Mouse (Mus musculus): ENCODE data around the gene Ctsa. TPM values are rescaled to one million over a fixed set of nuclear protein-coding genes. Genes with fewer than 3 reads are reported as not detected.

Ctsa gene
- polyA plus RNA-seq, 1 experiment: not detected

- TF ChIP-seq CTCF (IDR thresholded peaks at IDR 0.05; ENCODE audit: insufficient read depth, low read depth, low read length) (no peak), POLR2A (IDR thresholded peaks at IDR 0.05; ENCODE audit: insufficient read depth, low read depth, low read length) (no peak)
- Histone ChIP-seq H3K4me3 (ENCODE audit: insufficient read depth, low read depth, low read length) (no peak overlapping the region), H3K27ac (ENCODE audit: insufficient read depth, low read depth, low read length) (no peak overlapping the region), H3K4me1 (ENCODE audit: control insufficient read depth, insufficient read depth, low read length) (peaks cover 5% of the 10 kb centered on the region)
- WGBS: 79% methylated on average over 5 of the region's 5 CpGs
These were observed 15.0 kb upstream of the Ctsa start for GRCm38 (mm10) chr2:164817703-164818102.

- 82% methylated on average over 6 of the region's 6 CpGs for WGBS
These were observed 11.6 kb upstream of the Ctsa start for GRCm38 (mm10) chr2:164821060-164821459.

GRCm38 (mm10) chr2:164822636-164823165 is 10.0 kb upstream of the Ctsa start, which contains the start of gene Zswim1:
Zswim1 (plus strand) TSS chr2:164822686.
- TF ChIP-seq CTCF (IDR thresholded peaks at IDR 0.05; ENCODE audit: insufficient read depth, low read depth, low read length): no peak
- TF ChIP-seq POLR2A (IDR thresholded peaks at IDR 0.05; ENCODE audit: insufficient read depth, low read depth, low read length): peak; percentile 66; the same call in 1 of the 2 replicates
- WGBS: under 1% methylated on average over 32 of the region's 32 CpGs
- Histone ChIP-seq H3K4me1 (ENCODE audit: control insufficient read depth, insufficient read depth, low read length) (peaks cover 25% of the 10 kb centered on the region), H3K27ac (ENCODE audit: insufficient read depth, low read depth, low read length) (peak within 1 kb of the TSS; percentile 40), H3K4me3 (ENCODE audit: insufficient read depth, low read depth, low read length) (peak within 1 kb of the TSS; percentile 55)

More at GRCm38 (mm10) chr2:164821060-164821459, 11.6 kb upstream of the Ctsa start:
- no peak for TF ChIP-seq POLR2A (IDR thresholded peaks at IDR 0.05; ENCODE audit: insufficient read depth, low read depth, low read length)
- no peak for TF ChIP-seq CTCF (IDR thresholded peaks at IDR 0.05; ENCODE audit: insufficient read depth, low read depth, low read length)
- Histone ChIP-seq H3K4me1 (ENCODE audit: control insufficient read depth, insufficient read depth, low read length) (peaks cover 18% of the 10 kb centered on the region), H3K4me3 (ENCODE audit: insufficient read depth, low read depth, low read length) (no peak overlapping the region), H3K27ac (ENCODE audit: insufficient read depth, low read depth, low read length) (no peak overlapping the region)

- under 1% methylated on average over 10 of the region's 10 CpGs for WGBS
- Histone ChIP-seq H3K27ac (ENCODE audit: insufficient read depth, low read depth, low read length) (peak overlapping the region; percentile 40), H3K4me1 (ENCODE audit: control insufficient read depth, insufficient read depth, low read length) (peaks cover 25% of the 10 kb centered on the region), H3K4me3 (ENCODE audit: insufficient read depth, low read depth, low read length) (peak overlapping the region; percentile 55)
- no peak for TF ChIP-seq CTCF (IDR thresholded peaks at IDR 0.05; ENCODE audit: insufficient read depth, low read depth, low read length)
- TF ChIP-seq POLR2A (IDR thresholded peaks at IDR 0.05; ENCODE audit: insufficient read depth, low read depth, low read length): no peak
These were observed 9.5 kb upstream of the Ctsa start for GRCm38 (mm10) chr2:164823181-164823585.

GRCm38 (mm10) chr2:164823969-164824368 is 8.7 kb upstream of the Ctsa start:
- 87% methylated on average over 4 of the region's 4 CpGs for WGBS
- H3K4me3 ChIP-seq (ENCODE audit: insufficient read depth, low read depth, low read length): no peak overlapping the region
- H3K4me1 ChIP-seq (ENCODE audit: control insufficient read depth, insufficient read depth, low read length): peaks cover 25% of the 10 kb centered on the region
- TF ChIP-seq POLR2A (IDR thresholded peaks at IDR 0.05; ENCODE audit: insufficient read depth, low read depth, low read length) (no peak), CTCF (IDR thresholded peaks at IDR 0.05; ENCODE audit: insufficient read depth, low read depth, low read length) (no peak)
- H3K27ac ChIP-seq (ENCODE audit: insufficient read depth, low read depth, low read length): no peak overlapping the region

GRCm38 (mm10) chr2:164825521-164825920 is 7.2 kb upstream of the Ctsa start:
- no peak overlapping the region for H3K4me3 ChIP-seq (ENCODE audit: insufficient read depth, low read depth, low read length)
- peaks cover 25% of the 10 kb centered on the region for H3K4me1 ChIP-seq (ENCODE audit: control insufficient read depth, insufficient read depth, low read length)
- WGBS: 94% methylated on average over 17 of the region's 17 CpGs
- no peak overlapping the region for H3K27ac ChIP-seq (ENCODE audit: insufficient read depth, low read depth, low read length)
- no peak for TF ChIP-seq POLR2A (IDR thresholded peaks at IDR 0.05; ENCODE audit: insufficient read depth, low read depth, low read length)
- no peak for TF ChIP-seq CTCF (IDR thresholded peaks at IDR 0.05; ENCODE audit: insufficient read depth, low read depth, low read length)

GRCm38 (mm10) chr2:164827146-164827850 is 5.4 kb upstream of the Ctsa start:
- Histone ChIP-seq H3K4me1 (ENCODE audit: control insufficient read depth, insufficient read depth, low read length) (peaks cover 25% of the 10 kb centered on the region), H3K27ac (ENCODE audit: insufficient read depth, low read depth, low read length) (no peak overlapping the region), H3K4me3 (ENCODE audit: insufficient read depth, low read depth, low read length) (no peak overlapping the region)
- WGBS: 85% methylated on average over 16 of the region's 16 CpGs
- TF ChIP-seq CTCF (IDR thresholded peaks at IDR 0.05; ENCODE audit: insufficient read depth, low read depth, low read length) (no peak), POLR2A (IDR thresholded peaks at IDR 0.05; ENCODE audit: insufficient read depth, low read depth, low read length) (no peak)

- WGBS: 83% methylated on average over 6 of the region's 6 CpGs
- H3K27ac ChIP-seq (ENCODE audit: insufficient read depth, low read depth, low read length): no peak within 1 kb of the TSS
- no peak within 1 kb of the TSS for H3K4me3 ChIP-seq (ENCODE audit: insufficient read depth, low read depth, low read length)
- TF ChIP-seq CTCF (IDR thresholded peaks at IDR 0.05; ENCODE audit: insufficient read depth, low read depth, low read length) (no peak), POLR2A (IDR thresholded peaks at IDR 0.05; ENCODE audit: insufficient read depth, low read depth, low read length) (no peak)
- H3K4me1 ChIP-seq (ENCODE audit: control insufficient read depth, insufficient read depth, low read length): peaks cover 34% of the 10 kb centered on the region
These were observed 4.2 kb upstream of the Ctsa start, which contains the start of gene Spata25 for GRCm38 (mm10) chr2:164828437-164828836. Spata25 (minus strand) TSS chr2:164828537.

- no peak overlapping the region for H3K27ac ChIP-seq (ENCODE audit: insufficient read depth, low read depth, low read length)
- TF ChIP-seq POLR2A (IDR thresholded peaks at IDR 0.05; ENCODE audit: insufficient read depth, low read depth, low read length): no peak
- no peak for TF ChIP-seq CTCF (IDR thresholded peaks at IDR 0.05; ENCODE audit: insufficient read depth, low read depth, low read length)
- 92% methylated on average over 1 of the region's 1 CpGs for WGBS
- peaks cover 34% of the 10 kb centered on the region for H3K4me1 ChIP-seq (ENCODE audit: control insufficient read depth, insufficient read depth, low read length)
- no peak overlapping the region for H3K4me3 ChIP-seq (ENCODE audit: insufficient read depth, low read depth, low read length)
These were observed 3.6 kb upstream of the Ctsa start for GRCm38 (mm10) chr2:164829090-164829489.

All from olfactory bulb, adult 2 months (tissue).